Mouse (Mus musculus): ENCODE data around the gene Nox4. TPM values are rescaled to one million over a fixed set of nuclear protein-coding genes. Genes with fewer than 3 reads are reported as not detected.
"Not testable (repeated sequence)": the region's sequence is repeated elsewhere in the genome, so short reads cannot be mapped to it uniquely, and the experiment has no call there.

Gene Nox4
- total RNA-seq, 2 experiments from 2014 or later = 0.27 TPM; not detected in 1

DNA sequence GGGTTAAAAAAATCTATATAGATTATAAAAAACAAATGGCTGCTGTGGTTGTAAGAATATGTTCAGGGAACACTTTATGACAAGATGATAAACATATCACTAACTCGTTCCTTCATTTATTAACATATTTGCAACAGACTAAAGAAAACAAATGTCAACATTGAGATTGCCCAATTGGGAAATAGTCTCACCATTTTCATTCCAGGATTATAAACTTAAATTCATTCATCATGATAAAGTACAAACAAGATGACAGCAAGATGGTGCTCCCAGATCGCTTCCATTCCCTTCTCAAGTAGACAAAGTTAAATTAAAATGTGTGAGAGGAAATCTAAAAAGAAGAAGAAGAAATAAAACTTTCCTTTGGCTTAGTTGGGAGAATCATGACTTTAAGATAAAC lies 124.9 kb downstream of the Nox4 start:
- no peak for DNase-seq (ENCODE audit: extremely low spot score in 1 of 2, low spot score in 1 of 2)

DNA sequence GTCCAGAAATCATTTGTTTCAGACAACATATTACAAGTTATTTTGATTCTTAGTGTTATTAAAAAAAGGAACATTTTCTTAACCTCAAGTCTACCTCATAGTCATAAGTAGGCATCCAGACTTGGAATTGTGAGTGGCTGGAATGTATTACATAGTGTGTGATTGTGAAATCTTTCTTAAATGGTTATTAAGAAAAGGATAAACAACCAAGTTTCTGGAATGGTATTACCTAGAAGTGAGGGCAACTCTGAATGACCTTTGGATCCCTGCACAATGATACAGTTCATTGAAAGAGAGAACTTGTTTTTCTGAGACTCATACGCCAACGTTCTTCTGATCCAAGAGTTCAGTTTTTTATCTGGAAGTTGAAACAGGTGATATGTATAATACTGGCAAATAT lies 125.4 kb downstream of the Nox4 start:
- DNase-seq (ENCODE audit: extremely low spot score in 1 of 2, low spot score in 1 of 2) = no peak

DNA sequence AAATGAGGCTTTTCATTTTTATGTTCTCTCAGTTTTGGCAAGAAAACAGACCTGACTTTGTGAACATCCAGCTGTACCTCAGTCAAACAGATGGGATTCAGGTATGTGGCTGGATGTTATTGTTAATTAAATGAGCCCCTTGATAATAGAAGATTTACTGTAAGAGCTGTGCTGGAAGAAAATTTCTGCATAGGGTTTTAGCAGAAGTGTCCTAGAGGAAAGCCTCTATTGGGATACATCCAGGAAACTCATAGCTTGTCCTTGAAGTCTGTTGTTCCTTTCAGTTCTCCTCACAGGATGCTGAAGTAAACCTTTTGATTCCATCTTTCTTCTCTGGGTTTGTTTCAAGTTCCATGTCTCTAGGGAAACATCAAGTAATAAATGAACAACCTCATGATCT lies 128.4 kb downstream of the Nox4 start:
- DNase-seq (ENCODE audit: extremely low spot score in 1 of 2, low spot score in 1 of 2) = no peak

DNA sequence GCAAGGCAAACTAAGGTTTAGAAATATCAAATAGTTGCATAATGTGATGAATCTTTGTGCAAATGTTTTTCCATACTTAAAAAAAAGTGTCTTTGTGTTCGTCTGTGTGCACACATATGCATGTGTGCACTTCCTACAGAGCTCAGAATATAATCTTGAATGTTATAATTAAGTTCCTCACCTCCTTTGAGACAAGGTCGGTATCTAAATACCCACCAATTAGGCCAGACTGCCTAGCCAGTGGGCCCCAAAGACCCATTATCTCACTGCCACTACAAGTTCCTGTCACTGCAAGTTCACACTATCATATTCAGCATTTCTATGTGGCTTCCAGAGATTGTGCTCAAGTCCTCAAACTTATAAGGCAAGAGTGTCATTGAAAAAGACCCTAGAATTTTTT lies 129.0 kb downstream of the Nox4 start:
- no peak for DNase-seq (ENCODE audit: extremely low spot score in 1 of 2, low spot score in 1 of 2)

DNA sequence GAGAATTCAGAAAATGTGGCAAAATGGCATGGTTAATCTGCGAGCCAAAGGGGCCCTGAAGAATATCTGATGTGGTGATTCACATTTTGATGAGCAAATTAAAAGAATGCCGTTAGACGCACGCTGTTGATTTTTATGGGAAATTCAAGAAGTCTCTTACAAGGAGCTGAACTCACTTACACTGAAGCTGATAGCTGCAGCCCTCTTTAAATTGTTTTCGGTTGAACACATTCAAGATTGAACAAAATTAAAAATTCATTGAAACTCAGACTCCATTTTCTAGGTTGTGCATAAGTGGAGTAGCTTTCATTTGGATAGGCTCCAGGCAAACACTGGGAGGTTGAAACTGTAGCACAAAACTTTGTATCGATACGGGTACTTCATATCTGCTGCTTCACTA lies 151.1 kb downstream of the Nox4 start:
- DNase-seq (ENCODE audit: extremely low spot score in 1 of 2, low spot score in 1 of 2) = no peak

DNA sequence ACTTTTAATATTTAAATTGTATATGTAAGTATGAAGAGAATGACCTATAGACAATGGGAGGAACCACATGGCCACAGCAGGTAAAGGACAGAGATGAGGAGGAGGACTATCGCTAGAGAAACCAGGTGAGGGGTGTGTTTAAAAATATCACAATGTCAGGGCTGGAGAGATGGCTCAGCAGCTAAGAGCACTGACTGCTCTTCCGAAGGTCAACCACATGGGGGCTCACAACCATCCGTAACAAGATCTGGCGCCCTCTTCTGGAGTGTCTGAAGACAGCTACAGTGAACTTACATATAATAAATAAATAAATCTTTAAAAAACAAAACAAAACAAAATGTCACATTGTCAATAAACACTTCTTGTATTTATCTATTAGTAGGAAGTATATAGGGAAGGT lies 165.5 kb downstream of the Nox4 start:
- not testable (repeated sequence) for DNase-seq (ENCODE audit: extremely low spot score in 1 of 2, low spot score in 1 of 2)

DNA sequence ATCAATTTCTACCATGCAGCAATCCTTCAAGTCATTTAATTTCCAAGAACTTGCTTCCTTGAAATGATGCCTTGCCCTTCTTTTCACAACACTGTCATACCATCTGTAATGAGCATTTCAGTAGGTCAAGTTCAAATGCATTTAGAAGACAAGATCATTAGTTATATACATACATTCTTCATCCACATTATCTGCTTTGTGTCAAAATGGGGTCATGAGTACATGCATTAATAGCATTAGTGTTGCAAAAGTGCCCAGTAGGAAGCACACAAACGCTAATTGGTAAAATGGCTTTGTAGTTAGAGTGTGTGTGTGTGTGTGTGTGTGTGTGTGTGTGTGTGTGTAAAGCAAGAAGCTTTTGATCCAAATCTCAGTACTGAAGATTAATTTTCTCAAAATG lies 167.4 kb downstream of the Nox4 start:
- DNase-seq (ENCODE audit: extremely low spot score in 1 of 2, low spot score in 1 of 2) = no peak

Other genes with a start within 250 kb of the Nox4 start
- gene Vmn2r79, start 250.0 kb upstream of the Nox4 start, total RNA-seq (2021) = under 1 TPM; 0.02 to 0.05 TPM
- under 1 TPM in 1 of 2 experiments, not detected in 1; 0.07 TPM for gene Tyr, start 247.4 kb downstream of the Nox4 start, total RNA-seq (2021)